Mouse (Mus musculus) liver, adult 2 months (tissue): ENCODE results near the gene Churc1.

ENCODE experiments used
- CTCF ChIP-seq: fragments of 200-500 bp; IDR thresholded peaks from 2 replicates; pipeline ENCODE4 v1.5.1; 2011; ENCODE audit warnings: low read depth, low read length, control low read depth
- POLR2A ChIP-seq: fragments of 200-500 bp; IDR thresholded peaks from 2 replicates; pipeline ENCODE4 v1.6.1; 2011; ENCODE audit warnings: low read length, control low read depth; ENCODE audit not compliant: insufficient read depth; ENCODE audit errors: extremely low read depth

DNA sequence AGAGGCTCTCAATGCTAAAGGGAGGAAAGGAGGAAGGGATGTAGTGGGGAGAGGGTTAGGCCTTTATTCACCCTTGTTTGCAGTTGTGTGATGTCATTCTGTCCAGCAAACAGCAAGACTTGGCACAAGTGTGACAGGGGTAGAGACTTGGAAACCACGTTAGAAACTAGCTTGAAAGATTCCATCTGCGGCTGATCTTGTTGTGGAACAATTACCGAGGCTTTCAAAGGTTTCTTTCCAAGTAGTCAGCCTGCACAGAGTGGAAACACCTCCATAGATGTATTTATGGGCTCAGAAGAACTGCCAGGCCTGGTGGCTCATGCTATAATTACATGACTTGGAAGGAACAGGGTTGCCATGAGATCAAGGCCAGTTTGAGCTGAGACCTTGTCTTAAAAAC, 43.3 kb upstream of the Churc1 start:
- no peak for TF ChIP-seq CTCF
- no peak for TF ChIP-seq POLR2A
